Mouse (Mus musculus) lung, postnatal 0 days (tissue): ENCODE measurements around the gene Zbbx.

Source experiments
- CTCF ChIP-seq: IDR thresholded peaks from 2 replicates; pipeline ENCODE4 v1.5.1; 2016; ENCODE audit warnings: antibody characterized with exemption, mild to moderate bottlenecking
- EP300 ChIP-seq: IDR thresholded peaks from 2 replicates; pipeline ENCODE4 v1.6.1; 2016; ENCODE audit warnings: antibody characterized with exemption, mild to moderate bottlenecking, control low read depth

DNA sequence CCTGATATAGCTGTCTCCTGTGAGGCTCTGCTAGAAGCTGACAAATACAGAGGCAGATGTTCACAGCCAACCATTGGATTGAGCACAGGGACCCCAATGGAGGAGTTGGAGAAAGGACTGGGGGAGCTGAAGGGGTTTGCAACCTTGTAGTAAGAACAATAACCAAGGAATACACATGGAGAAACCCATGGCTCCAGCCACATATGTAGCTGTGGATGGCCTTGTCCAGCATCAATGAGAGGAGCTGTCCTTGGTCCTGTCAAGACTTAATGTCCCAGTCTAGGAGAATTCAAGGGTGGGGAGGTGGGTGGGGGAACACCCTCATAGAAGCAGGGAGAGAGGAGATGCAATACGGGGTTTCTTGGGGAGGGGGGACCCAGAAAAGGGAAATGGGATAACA is 17.8 kb upstream of the Zbbx start:
- TF ChIP-seq CTCF (no peak), EP300 (no peak)
